Mouse (Mus musculus) stomach, postnatal 0 days (tissue): ENCODE data around the gene Iqschfp.

Source experiments
- CTCF ChIP-seq: IDR thresholded peaks from 2 replicates; pipeline ENCODE4 v1.5.1; 2016; ENCODE audit warnings: antibody characterized with exemption, low read depth, mild to moderate bottlenecking, moderate library complexity
- EP300 ChIP-seq: optimal IDR thresholded peaks from 2 replicates; pipeline ENCODE3; 2016; ENCODE audit warnings: antibody characterized with exemption

DNA sequence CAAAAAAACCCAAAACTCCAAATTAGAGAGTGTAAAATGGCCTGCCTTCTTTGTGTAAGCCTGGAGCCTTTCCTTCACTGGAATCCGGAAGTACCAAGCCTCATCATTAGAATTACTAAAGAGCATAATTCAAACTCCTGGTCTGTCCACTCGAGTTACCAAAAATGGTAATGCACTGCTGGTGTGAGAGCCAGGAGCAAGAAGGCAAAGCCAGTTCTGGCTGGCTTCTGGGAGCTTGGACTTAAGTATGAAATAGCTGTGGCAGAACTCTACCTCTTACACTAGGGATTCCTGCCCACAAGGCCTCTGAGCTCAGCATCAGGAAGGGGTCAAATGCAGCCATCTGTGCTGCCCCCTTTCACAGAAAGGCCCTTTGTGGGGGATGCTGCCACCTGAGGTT is 585.4 kb downstream of the Iqschfp start:
- TF ChIP-seq CTCF (no peak), EP300 (no peak)
